Mouse (Mus musculus) kidney, adult 2 months (tissue): Measurements from ENCODE around the gene Syna.

Experiments
- CTCF ChIP-seq: fragments of 200-500 bp; conservative IDR thresholded peaks from 2 replicates; pipeline ENCODE4 v1.5.1; 2011; ENCODE audit warnings: low read depth, mild to moderate bottlenecking, control low read depth, low read length, moderate library complexity, mixed read lengths; ENCODE audit not compliant: insufficient read depth, insufficient read length
- POLR2A ChIP-seq: fragments of 200-500 bp; IDR thresholded peaks from one replicate; pipeline ENCODE4 v1.6.1; 2011; ENCODE audit warnings: low read depth, low read length, control low read depth

DNA sequence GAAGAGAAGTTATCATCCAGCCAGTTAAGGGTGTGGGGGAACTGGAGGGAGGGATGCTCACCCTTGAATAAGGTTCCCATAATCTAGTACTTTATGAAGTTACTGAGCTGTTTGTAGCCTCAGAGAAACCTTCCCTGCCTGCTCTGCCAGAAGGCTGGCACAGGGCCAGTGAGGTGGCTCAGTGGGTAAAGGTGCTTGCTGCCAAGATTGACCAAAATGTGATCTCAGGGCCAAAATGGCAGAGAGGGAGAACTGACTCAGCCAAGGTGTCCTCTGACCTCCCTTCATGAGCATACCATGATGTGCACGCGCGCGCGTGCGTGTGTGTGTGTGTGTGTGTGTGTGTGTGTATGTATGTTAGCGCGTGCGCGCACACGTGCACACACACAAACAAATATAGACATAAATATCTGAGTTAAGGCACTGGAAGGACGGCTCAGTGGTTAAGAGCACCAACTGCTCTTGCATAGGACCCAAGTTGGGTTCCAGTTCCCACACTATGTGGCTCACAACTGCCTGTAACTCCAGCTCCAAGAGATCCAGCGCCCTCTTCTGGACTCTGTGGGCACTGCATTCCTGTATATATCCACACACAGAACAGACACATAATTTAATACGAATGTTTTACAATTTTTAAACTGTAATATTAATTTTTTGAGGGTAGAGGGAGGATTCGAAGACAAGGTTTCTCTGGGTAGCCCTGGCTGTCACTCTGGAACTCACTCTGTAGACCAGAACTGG lies 33.8 kb downstream of the Syna start:
- no peak for TF ChIP-seq POLR2A
- peak; percentile 32; the same call in 1 of the 2 replicates for TF ChIP-seq CTCF
